Mouse (Mus musculus) kidney, postnatal 0 days (tissue): ENCODE data around the gene Stoml1. TPM values are rescaled to one million over a fixed set of nuclear protein-coding genes. Genes with fewer than 3 reads are reported as not detected.

Source experiments
- ATAC-seq: fragments of 200-750 bp; cut with Nextera tagmentation; replicated peaks from 2 replicates; pipeline ENCODE4 v1.8.0; 2017; ENCODE audit warnings: low read depth, moderate number of reproducible peaks, moderate TSS enrichment, moderate library complexity; ENCODE audit not compliant: low FRiP score
- DNase-seq: peaks from one replicate; pipeline ENCODE4 v3.0.0-alpha.2; 2016; ENCODE audit warnings: low spot score
- H3K27ac ChIP-seq: fragments of 300-500 bp; sonication (generic); 2 replicates; pipeline ENCODE4 v1.5.1; 2014; ENCODE audit warnings: mild to moderate bottlenecking
- H3K27me3 ChIP-seq: fragments of 300-500 bp; sonication (generic); 2 replicates; pipeline ENCODE4 v1.6.1; 2014; ENCODE audit warnings: low read length, mixed read lengths; ENCODE audit not compliant: insufficient read depth
- H3K36me3 ChIP-seq: fragments of 300-500 bp; sonication (generic); 2 replicates; pipeline ENCODE4 v1.6.1; 2014; ENCODE audit warnings: low read length, mixed read lengths; ENCODE audit not compliant: insufficient read depth
- H3K4me1 ChIP-seq: fragments of 300-500 bp; sonication (generic); replicated peaks from 2 replicates; pipeline ENCODE4 v1.6.1; 2014; ENCODE audit warnings: antibody characterized with exemption, low read length, mixed read lengths; ENCODE audit not compliant: insufficient read depth
- H3K4me2 ChIP-seq: fragments of 300-500 bp; sonication (generic); 2 replicates; pipeline ENCODE4 v1.6.1; 2014; ENCODE audit warnings: mild to moderate bottlenecking, low read length, moderate library complexity, mixed read lengths
- H3K4me3 ChIP-seq: fragments of 300-500 bp; sonication (generic); replicated peaks from 2 replicates; pipeline ENCODE4 v1.5.1; 2014; ENCODE audit warnings: low read depth, low read length
- H3K9ac ChIP-seq: fragments of 300-500 bp; sonication (generic); 2 replicates; pipeline ENCODE4 v1.6.1; 2014; ENCODE audit warnings: low read depth, low read length
- H3K9me3 ChIP-seq: fragments of 300-500 bp; sonication (generic); replicated peaks from 2 replicates; pipeline ENCODE4 v1.6.1; 2016; ENCODE audit warnings: low read length, inconsistent platforms, mixed read lengths
- CTCF ChIP-seq: IDR thresholded peaks from 2 replicates; pipeline ENCODE4 v1.5.1; 2016; ENCODE audit warnings: antibody characterized with exemption, low read depth, mild to moderate bottlenecking, moderate library complexity
- WGBS: fragments of 180-500 bp; shearing (Covaris S2); extraction: QIAGEN DNeasy Blood & Tissue Kit; methylation state at CpG from one replicate; pipeline ENCODE4 v1.1.7; 2014; 5-methylcytosine and 5-hydroxymethylcytosine counted together
- polyA plus RNA-seq: library from polyadenylated mRNA; unstranded; fragments of >200 nt; fragmentation: Nextera tagmentation; extraction: Ambion mirVana; gene quantifications from 2 replicates; pipeline ENCODE4 v1.2.1, GENCODE M21; 2015

Stoml1 gene
- polyA plus RNA-seq, 1 experiment from 2014 or later, result 36.6 TPM

DNA sequence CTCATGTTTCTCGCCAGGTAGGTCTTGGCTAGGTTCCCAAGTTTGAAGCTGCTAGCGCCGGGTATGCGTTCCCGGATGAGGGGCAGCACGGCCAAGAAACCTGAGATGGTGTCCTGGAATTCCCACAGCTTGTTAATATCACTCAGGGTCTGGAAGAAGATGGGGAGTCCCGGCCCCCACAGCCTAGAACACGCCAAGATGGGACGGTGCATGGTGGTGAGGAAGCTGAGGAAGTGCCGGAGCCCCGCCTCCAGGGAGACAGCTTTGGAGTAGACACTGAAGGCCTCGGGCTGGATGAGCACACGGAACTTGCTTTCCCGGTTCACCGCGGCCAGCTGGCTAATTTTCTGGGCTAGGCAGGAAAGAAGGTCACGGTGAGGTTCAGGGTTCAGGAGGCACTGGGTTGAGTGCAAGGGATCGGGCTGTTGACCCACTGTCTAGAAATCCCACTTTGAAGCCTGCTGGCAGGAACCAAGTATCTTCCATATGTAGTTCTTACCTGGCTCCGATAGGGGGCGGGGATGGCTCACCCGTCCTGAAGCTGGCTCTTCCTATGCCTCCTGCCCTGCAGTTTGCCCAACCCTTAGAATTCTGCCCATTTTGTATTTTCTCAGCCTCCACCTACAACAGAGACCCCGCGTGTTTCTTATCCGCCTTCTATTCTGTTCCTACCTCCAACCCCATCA lies 32.6 kb upstream of the Stoml1 start:
- 65% methylated on average over 24 of the region's 24 CpGs for WGBS
- ATAC-seq, result no peak

DNA sequence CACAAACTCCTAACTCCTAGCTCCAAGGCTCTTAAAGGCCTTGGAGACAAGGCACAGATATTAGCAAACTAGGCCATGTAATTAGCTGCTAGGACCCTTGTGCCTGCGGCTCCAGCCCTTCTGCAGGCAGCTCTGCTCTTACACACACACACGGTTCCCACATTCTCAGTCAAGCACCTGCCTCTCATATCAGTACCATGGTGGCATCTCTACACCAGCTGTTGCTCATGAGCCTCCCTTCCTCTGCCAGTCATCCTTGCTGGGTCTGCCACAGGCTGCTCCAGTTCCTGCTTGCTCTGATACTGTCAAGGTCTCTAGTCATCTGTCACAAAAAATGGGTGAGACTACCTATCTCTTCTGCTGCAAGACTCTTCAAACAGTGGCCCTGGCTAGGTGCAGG lies 28.6 kb upstream of the Stoml1 start:
- H3K4me2 ChIP-seq, result no peak overlapping the region
- H3K27ac ChIP-seq, result no peak overlapping the region
- no peak overlapping the region for H3K4me3 ChIP-seq
- peaks cover 59% of the 10 kb centered on the region for H3K36me3 ChIP-seq
- no peak for TF ChIP-seq CTCF
- no peaks in the 10 kb centered on the region for H3K4me1 ChIP-seq
- H3K9me3 ChIP-seq, result no peaks in the 10 kb centered on the region
- ATAC-seq, result no peak
- 95% methylated on average over 2 of the region's 2 CpGs for WGBS
- no peak overlapping the region for H3K9ac ChIP-seq
- DNase-seq, result no peak
- H3K27me3 ChIP-seq, result no peaks in the 10 kb centered on the region

More for the DNA sequence above, 32.6 kb upstream of the Stoml1 start:
- peak; percentile 74 for DNase-seq
- peak; percentile 70 for TF ChIP-seq CTCF
- H3K9ac ChIP-seq, result no peak overlapping the region
- H3K4me2 ChIP-seq, result no peak overlapping the region
- peaks cover 39% of the 10 kb centered on the region for H3K36me3 ChIP-seq
- H3K27me3 ChIP-seq, result no peaks in the 10 kb centered on the region
- no peak overlapping the region for H3K27ac ChIP-seq
- no peaks in the 10 kb centered on the region for H3K4me1 ChIP-seq
- H3K4me3 ChIP-seq, result no peak overlapping the region
- no peaks in the 10 kb centered on the region for H3K9me3 ChIP-seq

DNA sequence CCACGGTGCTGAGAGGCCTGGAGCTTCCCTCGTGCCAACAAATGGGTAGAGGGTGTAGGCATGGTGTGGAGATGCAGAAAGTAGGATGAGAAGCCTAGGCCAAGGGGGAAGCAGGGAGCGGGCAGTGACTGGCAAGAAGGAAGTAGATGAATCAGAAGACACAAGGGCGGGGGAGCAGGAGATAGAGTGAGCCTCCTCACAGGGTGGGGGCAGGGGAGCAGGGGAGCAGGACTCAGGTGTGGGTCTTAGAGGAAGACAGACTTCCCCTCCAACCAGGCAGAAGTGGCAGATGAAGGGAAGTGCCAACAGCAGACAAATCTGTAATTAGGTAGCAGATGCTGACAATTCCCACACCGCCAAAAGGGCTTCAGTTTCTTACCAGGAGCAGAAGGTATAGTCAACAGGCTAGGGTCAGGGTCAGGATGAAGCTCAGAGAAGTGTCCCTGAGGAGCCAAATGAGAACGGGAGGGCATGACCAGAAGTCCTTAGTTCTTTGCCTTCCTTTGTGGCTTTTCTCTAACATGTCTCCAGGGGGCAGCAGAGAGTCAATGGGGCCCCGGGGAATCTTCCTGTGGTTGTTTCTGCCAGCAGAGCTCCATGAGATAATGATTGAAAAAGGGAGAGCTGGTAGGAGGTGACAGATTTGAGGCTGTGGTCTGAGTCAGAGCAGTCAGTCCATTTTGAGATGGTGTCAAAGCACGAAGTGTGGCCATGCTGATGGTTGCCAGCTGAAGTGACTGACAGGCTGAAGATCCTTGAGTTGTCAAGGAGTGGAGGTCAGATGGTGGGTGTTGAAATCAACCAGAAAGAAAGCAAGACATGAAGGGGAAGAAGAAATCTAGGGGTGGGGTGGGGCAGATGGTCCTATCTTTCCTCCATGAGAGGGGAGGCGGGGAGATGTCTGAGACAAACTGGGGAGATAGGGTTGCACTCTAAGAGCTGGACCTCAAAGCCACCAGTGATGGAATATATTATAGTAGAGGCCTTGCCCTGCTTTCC lies 26.8 kb upstream of the Stoml1 start:
- peak; percentile 73 for DNase-seq
- H3K36me3 ChIP-seq, result peaks cover 64% of the 10 kb centered on the region
- no peak overlapping the region for H3K4me2 ChIP-seq
- H3K9me3 ChIP-seq, result no peaks in the 10 kb centered on the region
- no peaks in the 10 kb centered on the region for H3K27me3 ChIP-seq
- no peak overlapping the region for H3K27ac ChIP-seq
- H3K4me3 ChIP-seq, result no peak overlapping the region
- ATAC-seq, result 0 out of 2 replicates have a peak, but pooled peaks have one; percentile 23
- H3K9ac ChIP-seq, result no peak overlapping the region
- WGBS, result 67% methylated on average over 9 of the region's 9 CpGs
- TF ChIP-seq CTCF, result peak; percentile 88
- no peaks in the 10 kb centered on the region for H3K4me1 ChIP-seq

DNA sequence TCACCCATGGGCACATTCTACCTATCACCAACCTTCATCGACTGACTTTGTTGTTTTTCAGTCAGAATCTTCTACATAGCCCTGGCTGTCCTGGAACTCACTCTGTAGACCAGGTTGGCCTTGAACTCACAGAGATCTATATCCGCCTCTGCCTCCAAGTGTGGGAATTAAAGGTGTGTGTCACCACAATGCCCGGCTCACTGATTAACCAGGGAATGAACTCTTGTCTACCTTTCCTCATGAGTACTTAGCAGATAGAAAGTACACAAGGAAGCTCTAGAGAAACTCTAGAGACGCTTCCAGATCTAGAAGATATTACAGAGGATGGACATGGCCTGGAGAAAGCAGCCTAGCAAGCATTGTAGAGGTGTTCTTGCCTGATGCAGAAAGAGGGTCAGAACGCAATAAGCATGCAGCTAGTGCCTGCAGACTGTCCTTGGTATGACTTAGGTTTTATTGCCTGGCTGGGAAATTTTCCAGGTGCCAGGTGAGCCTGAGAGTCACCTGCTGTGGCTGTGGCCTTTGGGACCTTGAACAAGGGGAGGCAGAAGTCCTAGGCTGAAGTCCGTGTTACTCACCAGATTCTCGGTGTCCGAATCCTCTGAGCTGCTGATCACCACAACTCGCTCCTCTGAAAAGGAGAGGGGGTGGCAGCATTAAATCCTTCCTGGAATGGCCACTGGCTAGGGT lies 24.0 kb upstream of the Stoml1 start:
- peaks cover 64% of the 10 kb centered on the region for H3K36me3 ChIP-seq
- no peak overlapping the region for H3K4me2 ChIP-seq
- ATAC-seq, result no peak
- no peak for TF ChIP-seq CTCF
- H3K4me3 ChIP-seq, result no peak overlapping the region
- H3K27me3 ChIP-seq, result no peaks in the 10 kb centered on the region
- no peak overlapping the region for H3K27ac ChIP-seq
- DNase-seq, result no peak
- no peaks in the 10 kb centered on the region for H3K4me1 ChIP-seq
- WGBS, result 93% methylated on average over 9 of the region's 9 CpGs
- no peak overlapping the region for H3K9ac ChIP-seq
- no peaks in the 10 kb centered on the region for H3K9me3 ChIP-seq

DNA sequence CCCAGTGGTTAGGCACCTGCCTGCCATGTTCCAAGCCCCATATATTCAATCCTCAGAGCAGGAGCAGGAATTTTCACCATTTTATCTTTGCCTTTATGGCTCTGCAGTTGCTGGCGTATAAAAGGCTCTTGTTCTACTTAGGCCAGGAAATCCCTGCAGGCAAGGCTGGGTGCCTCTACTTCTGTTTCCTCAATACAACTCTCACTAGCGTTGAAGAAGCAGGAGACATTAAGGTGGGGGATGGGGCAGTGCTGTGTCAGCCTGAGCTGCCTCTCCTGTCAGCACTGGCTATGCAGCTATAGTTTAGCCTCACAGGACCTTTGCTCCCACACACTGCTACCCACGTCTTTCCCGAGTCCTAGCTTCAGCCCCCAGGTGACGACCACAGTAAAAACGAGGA lies 21.2 kb upstream of the Stoml1 start:
- TF ChIP-seq CTCF, result no peak
- ATAC-seq, result no peak
- no peak overlapping the region for H3K4me3 ChIP-seq
- H3K4me2 ChIP-seq, result no peak overlapping the region
- peaks cover 60% of the 10 kb centered on the region for H3K36me3 ChIP-seq
- H3K9me3 ChIP-seq, result no peaks in the 10 kb centered on the region
- DNase-seq, result no peak
- WGBS, result 35% methylated on average over 6 of the region's 6 CpGs
- H3K9ac ChIP-seq, result 0 out of 2 replicates have a peak overlapping the region, but pooled peaks have one; percentile 4
- peak overlapping the region; percentile 25; the same call in 1 of the 2 replicates for H3K27ac ChIP-seq
- H3K27me3 ChIP-seq, result no peaks in the 10 kb centered on the region
- H3K4me1 ChIP-seq, result no peaks in the 10 kb centered on the region

DNA sequence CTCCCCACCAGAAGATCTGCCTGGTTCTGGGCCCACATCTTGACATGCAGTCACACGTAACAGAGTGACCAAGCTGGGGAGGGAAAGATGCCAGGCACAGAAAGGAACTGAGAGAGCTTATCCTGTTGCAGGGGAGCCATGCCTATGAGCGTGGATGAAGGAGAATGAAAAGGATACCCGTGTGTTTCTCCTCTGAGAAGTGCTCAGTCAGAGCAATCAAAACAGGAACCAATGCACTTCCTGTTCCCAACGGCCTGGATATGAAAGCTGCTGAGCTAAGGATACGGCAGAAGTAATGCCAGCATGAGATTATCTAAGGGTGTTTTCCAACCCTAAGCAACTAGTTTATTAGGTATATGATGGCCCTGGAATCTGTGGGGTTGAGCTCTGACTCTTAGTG lies 20.6 kb upstream of the Stoml1 start:
- Histone ChIP-seq H3K4me3 (no peak overlapping the region), H3K4me2 (no peak overlapping the region), H3K9me3 (no peaks in the 10 kb centered on the region), H3K27ac (peak overlapping the region; percentile 25), H3K9ac (no peak overlapping the region), H3K36me3 (peaks cover 55% of the 10 kb centered on the region), H3K4me1 (no peaks in the 10 kb centered on the region), H3K27me3 (no peaks in the 10 kb centered on the region)
- DNase-seq (no peak), ATAC-seq (no peak)
- 46% methylated on average over 5 of the region's 5 CpGs for WGBS
- TF ChIP-seq CTCF, result no peak
